Mouse (Mus musculus) stomach, postnatal 0 days (tissue): ENCODE results near the gene Sae1.

Source experiments
- CTCF ChIP-seq: IDR thresholded peaks from 2 replicates; pipeline ENCODE4 v1.5.1; 2016; ENCODE audit warnings: antibody characterized with exemption, low read depth, mild to moderate bottlenecking, moderate library complexity
- EP300 ChIP-seq: optimal IDR thresholded peaks from 2 replicates; pipeline ENCODE3; 2016; ENCODE audit warnings: antibody characterized with exemption

DNA sequence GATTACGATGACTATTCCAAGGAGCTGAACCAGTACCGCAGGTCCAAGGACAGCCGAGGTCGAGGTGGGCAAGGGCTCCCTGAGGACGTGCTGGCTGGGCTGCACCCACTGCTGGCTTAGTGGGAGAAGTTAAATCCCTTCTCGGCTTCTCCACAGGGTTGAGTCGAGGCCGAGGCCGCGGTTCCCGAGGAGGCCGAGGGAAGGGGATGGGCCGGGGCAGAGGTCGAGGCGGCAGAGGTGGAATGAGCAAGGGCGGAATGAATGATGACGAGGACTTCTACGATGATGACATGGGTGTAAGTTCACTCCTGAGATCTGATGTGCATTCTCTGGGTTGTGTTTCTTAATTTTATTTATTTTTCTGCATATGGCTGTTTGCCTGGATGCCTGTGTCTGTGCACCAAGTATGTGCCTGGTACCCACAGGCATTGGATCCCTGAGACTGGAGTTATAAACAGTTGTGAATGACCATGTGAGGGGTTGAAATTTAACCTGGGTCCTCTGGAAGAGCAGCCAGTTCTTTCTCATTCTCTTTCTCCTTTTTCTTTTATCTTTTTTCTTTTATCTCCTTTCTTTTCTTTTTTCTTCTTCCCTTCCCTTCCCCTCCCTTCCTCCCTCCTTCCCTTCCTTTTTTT, 34.7 kb upstream of the Sae1 start:
- TF ChIP-seq EP300 (no peak), CTCF (no peak)
